Mouse (Mus musculus): Measurements from ENCODE around the gene Reg2.
"Not testable (repeated sequence)": the region's sequence is repeated elsewhere in the genome, so short reads cannot be mapped to it uniquely, and the experiment has no call there.

Gene Reg2

DNA sequence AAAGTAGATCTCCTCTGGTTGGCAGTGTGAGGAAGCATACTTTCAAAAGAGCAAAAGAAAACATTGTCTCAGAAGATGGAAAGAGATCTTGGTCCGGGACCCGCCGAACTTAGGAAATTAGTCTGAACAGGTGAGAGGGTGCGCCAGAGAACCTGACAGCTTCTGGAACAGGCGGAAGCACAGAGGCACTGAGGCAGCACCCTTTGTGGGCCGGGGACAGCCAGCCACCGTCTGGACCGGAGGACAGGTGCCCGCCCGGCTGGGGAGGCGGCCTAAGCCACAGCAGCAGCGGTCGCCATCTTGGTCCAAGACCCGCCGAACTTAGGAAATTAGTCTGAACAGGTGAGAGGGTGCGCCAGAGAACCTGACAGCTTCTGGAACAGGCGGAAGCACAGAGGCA lies at the start of gene Reg2:
Gene Reg2, plus strand, starts transcription at position 301 of the 400 bp plus-strand sequence.
- DNase-seq = not testable (repeated sequence)

DNA sequence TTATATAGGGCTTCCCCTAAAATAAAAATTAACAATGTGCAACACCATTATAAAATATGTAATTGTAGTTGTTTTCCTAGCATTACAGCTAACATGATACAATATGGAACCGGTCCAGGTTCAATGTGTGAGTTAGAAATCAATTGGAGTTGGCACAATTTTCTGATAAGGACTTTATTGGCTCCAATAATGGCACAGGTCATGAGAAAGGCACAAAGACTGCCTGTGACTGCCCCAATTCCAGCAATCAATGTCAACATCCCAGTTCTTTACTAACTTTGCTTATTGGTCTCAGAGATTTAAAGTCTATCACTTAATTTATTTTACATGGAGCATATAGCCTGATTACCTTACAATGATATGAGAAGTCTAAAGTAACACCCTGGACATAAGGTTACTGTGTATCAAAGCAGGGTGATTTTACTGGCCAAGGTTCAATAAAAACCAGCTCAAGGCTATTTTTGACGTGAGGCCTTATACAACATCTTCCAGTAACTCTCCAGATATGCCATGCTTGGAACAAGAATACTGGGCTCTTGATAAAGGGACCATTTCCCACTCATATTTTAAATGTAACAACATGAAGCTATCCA lies 33.4 kb upstream of the Reg2 start:
- no peak for DNase-seq

DNA sequence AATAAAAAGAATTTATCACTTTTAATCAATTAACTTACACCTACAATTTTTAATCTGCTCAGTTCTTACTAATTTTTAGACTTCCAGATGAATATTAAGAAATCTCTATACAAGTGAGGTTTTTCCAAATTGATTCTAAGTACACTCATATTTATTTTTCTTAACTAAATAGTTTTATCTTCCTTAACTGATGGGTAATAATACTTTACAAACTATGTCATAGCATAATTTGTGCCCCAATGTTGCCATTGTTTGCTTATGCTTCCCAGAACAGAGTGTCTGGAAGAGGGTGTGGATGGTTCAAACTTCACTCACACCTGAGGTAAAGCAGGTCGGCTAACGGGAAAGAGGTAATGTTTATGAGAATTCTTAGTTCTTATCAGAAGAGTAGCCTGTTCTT lies 25.1 kb upstream of the Reg2 start, which contains the start of gene Reg3b:
Gene Reg3b, plus strand, starts transcription at position 301 of the 400 bp plus-strand sequence.
- DNase-seq = no peak

DNA sequence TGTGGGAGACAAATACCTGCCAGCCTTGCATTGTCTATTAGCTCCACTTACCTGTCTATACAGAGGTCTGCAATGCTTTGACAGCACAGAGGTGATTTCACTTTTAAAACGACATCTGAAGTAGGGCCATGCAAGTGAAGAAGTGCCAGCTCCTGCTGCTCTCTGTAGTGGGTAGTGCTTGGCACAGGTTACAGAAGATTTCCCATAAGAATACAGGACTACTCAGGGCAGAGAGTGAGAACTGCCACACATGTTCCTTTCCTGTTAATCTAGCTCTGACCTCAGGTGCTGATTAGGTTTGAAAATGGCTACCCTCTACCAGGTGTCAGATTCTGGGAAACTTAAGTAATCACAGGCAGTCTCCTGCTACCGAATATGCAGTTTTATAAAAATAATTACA lies 16.7 kb upstream of the Reg2 start, which contains the start of gene Reg3d:
Gene Reg3d, minus strand, starts transcription at position 101 of the 400 bp plus-strand sequence.
- DNase-seq = no peak

DNA sequence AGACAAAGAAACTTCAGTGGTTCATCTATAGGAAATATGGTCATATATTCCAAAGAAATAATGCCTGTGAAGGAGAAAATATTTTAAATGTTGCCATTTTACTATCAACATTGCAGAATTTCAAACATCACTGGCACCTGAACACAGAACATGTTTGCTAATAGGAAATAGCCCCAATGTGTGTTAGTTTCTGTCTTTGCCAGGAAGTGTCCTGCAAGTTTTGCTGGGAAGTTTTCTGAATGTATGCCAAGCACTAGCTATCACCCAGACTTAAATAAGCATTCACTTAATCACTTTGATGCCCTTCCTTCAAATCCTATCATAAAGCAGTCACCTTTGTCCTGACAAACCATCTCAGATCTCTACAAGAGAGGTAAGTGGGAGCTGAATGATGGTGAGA lies 15.0 kb upstream of the Reg2 start, which contains the start of gene Reg3a:
Gene Reg3a, plus strand, starts transcription at position 301 of the 400 bp plus-strand sequence.
- no peak for DNase-seq

DNA sequence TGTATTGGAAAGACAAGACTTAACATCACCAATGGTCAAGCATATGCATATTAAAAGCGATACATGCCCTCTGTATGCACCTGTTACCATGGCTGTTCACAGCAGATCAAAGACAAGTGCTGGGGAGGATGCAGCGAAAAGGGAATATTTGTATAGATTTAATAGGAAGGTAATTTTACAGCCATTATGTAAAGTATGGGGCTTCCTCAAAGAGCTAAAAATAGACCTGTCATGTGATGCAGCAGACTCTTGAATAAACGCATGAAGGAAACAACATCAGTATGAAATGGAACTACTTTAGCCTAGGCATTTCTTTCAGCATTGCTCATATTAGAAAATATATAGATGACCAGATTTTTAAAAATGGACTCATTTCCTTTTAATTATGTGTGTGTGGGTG lies 9.8 kb upstream of the Reg2 start:
- no peak for DNase-seq

DNA sequence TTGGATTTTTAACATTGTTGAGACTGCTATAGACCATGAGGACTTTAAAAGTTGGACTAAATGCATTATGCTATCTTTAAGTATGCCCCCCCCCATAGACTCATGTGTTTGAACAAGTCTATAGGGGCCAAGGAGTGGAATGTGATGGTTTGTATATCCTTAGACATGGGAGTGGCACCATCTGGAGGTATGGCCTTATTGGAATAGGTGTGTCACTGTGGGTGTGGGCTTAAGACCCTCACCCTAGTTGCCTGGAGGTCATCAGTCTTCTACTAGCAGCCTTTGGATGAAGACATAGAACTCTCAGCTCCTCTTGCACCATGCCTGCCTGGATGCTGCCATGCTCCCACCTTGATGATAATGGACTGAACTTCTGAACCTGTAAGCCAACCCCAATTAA lies 27.0 kb downstream of the Reg2 start, which contains the start of gene Reg1:
Gene Reg1, plus strand, starts transcription at position 301 of the 400 bp plus-strand sequence.
- DNase-seq = not testable (repeated sequence)

DNA sequence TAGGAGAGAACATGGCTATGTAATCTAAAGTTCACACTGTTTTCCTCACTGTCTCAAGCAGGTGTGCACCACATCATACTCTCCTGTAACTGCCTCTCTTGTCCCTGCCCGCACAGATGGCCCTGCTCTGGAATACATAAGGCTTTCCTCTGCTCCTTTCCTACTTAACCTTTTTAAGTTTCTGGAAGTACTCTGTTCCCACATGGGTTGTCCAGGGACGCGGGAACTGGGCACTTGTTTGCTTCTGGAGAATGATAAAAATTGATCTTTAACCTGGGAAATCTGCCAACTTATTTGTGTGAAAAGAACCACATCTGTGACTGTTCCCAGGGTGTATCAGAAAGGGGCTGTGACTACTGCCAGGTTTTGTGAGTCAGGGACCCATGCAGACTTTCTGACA lies 30.1 kb downstream of the Reg2 start:
- DNase-seq = no peak

DNA sequence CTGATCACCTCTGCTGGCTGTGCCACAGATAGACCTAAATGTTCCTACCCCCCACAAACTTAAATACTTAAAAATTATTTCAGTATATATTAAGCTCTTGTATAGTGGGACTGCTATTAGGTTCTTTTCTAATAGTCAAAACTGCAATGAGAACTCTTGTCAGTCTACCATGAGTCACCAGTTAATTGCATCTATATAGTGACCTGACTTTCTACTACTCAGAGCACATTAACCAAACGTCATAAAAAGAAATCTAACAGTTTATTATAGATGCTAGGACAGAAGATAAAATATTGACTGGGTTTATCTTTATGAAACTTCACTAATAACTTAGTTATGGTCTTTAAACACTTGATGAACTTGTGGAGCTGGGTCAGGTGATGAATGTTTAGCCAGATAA lies 51.8 kb downstream of the Reg2 start:
- DNase-seq = no peak

DNA sequence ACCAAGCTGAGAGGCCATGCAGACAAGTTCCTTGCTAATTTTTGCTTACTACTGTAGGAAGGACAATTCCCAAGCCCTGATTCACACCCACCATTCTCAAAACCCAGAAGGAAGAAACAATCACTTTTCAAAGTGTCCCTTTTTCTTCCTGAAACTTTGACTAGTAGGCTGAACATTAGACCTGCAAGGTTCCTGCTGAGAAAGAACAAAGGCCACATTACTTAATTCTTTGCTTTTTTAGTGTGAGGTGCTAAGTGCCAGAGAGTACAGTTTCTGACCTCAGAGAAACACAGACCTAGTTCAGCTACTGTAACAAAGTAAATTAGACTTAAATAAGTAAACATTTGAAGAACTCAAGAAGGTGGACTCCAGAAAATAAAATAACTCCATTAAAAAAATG lies 53.0 kb downstream of the Reg2 start:
- no peak for DNase-seq

DNA sequence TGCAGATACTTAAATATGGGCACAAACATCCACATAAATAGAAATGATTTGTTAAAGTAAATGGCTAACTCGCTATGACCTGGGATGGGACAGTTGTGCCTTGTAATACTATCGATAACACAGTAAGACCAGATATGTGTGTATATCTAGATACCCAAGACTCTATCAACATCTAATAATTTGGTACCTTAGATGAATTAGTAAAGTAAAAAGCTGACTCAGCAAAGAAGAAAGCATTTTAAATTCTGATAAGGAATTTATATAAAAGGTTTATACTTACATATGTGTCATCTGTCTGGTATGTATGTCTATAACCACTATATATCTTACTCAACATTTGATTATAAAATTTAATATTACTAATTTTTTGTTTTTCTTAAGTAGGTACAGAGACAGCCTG lies 57.4 kb downstream of the Reg2 start:
- DNase-seq = no peak

Measured in cerebellum, adult 8-10 months (tissue).